Mouse (Mus musculus) brain, embryonic 14.5 days (tissue): ENCODE measurements around the gene Micall1.
A peak's percentile ranks its signal among the peaks of the same experiment; 100 is the strongest.

Source experiments
- CTCF ChIP-seq: fragments of 200-500 bp; IDR thresholded peaks from 2 replicates; pipeline ENCODE4 v1.5.1; 2012; ENCODE audit warnings: inconsistent platforms, mild to moderate bottlenecking, moderate library complexity, borderline replicate concordance; ENCODE audit not compliant: insufficient read depth, insufficient read length; ENCODE audit errors: extremely low read depth
- POLR2A ChIP-seq: fragments of 200-500 bp; IDR thresholded peaks from 2 replicates; pipeline ENCODE4 v1.6.1; 2012; ENCODE audit warnings: mild to moderate bottlenecking, inconsistent platforms, borderline replicate concordance; ENCODE audit not compliant: poor library complexity, insufficient read depth, insufficient read length, severe bottlenecking; ENCODE audit errors: extremely low read depth

GRCm38 (mm10) chr15:79139640-79140039 is 30.9 kb downstream of the Micall1 start:
- TF ChIP-seq CTCF (peak; percentile 38; the same call in 1 of the 2 replicates), POLR2A (no peak)
